Mouse (Mus musculus): ENCODE data around the gene Zfp947. TPM values are rescaled to one million over a fixed set of nuclear protein-coding genes. Genes with fewer than 3 reads are reported as not detected.
"Not testable (repeated sequence)": the region's sequence is repeated elsewhere in the genome, so short reads cannot be mapped to it uniquely, and the experiment has no call there.

Gene Zfp947
- 2.0 and 2.4 TPM in 2 replicates for polyA plus RNA-seq (2016; fragmentation: Nextera tagmentation; extraction: Ambion mirVana)

DNA sequence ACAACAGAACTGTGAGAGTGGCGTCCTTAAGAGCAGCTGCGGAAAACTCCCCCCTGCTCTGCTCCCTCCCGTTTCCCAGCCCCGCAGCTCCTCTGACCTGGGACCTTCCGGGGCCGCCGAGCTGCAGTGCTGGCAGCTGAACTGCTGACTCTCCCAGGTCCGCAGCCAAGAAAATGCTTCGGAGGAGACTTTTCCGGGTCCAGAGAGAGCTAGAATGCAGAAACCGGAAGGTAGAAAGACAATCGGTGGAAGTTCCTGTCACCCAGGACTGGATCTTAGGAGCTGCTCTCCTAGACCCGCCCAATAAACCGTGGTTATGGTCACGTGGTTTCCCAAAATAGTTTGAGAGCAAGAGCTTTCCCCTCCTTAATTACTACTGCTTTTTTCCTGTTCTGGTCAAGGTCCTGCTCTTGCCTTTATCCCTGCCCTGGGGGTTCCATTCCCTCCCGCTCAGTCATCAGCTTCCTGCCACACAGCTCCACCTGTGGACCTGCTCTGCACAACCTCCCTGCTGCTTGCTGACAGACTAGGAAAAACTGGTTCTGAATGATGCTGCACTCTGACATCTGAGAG, at the start of gene Zfp947:
TSS of gene Zfp947 (minus strand) at position 469 of the 573 bp plus-strand sequence.
- H3K9me3 ChIP-seq; H3K36me3 ChIP-seq (replicated peaks); H3K27me3 ChIP-seq (replicated peaks; ENCODE audit: low read depth, poor library complexity, severe bottlenecking); H3K4me1 ChIP-seq: not testable (repeated sequence)
- peak within 1 kb of the TSS; percentile 66 for H3K4me3 ChIP-seq
- peak within 1 kb of the TSS; percentile 79 for H3K27ac ChIP-seq (replicated peaks)
- DNase-seq (ENCODE audit: low spot score): peak; percentile 53
- WGBS: under 1% methylated on average over 16 of the region's 16 CpGs

DNA sequence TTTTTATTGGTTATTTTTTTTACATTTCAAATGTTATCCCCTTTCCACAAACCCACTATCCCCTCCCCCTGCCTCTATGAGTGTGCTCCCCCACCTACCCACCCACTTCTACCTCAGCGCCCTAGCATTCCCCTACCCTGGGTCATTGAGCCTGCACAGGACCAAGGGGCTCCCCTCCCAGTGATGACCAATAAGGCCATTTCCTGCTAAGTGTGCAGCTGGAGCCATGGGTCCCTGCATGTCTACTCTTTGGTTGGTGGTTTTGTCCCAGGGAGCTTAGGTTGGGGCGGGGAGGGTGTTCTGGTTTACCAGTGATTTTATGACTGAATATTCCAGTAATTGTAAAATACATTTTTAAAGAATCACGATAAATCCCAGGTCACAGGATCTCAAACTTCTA, 686 bp downstream of the Zfp947 start:
- Histone ChIP-seq H3K27ac (replicated peaks) (peak overlapping the region; percentile 79; the same call in 1 of the 2 replicates), H3K4me3 (peak overlapping the region; percentile 66)
- not testable (repeated sequence) for DNase-seq (ENCODE audit: low spot score); H3K27me3 ChIP-seq (replicated peaks; ENCODE audit: low read depth, poor library complexity, severe bottlenecking); H3K36me3 ChIP-seq (replicated peaks); H3K9me3 ChIP-seq; H3K4me1 ChIP-seq
- WGBS: 7% methylated on average over 3 of the region's 3 CpGs

- not testable (repeated sequence) for H3K4me1 ChIP-seq; DNase-seq (ENCODE audit: low spot score); H3K27ac ChIP-seq (replicated peaks); H3K36me3 ChIP-seq (replicated peaks); H3K27me3 ChIP-seq (replicated peaks; ENCODE audit: low read depth, poor library complexity, severe bottlenecking); H3K9me3 ChIP-seq; H3K4me3 ChIP-seq
- 62% methylated on average over 4 of the region's 4 CpGs for WGBS
Measured at GRCm38 (mm10) chr17:22153951-22154350, 12.0 kb downstream of the Zfp947 start.

DNA sequence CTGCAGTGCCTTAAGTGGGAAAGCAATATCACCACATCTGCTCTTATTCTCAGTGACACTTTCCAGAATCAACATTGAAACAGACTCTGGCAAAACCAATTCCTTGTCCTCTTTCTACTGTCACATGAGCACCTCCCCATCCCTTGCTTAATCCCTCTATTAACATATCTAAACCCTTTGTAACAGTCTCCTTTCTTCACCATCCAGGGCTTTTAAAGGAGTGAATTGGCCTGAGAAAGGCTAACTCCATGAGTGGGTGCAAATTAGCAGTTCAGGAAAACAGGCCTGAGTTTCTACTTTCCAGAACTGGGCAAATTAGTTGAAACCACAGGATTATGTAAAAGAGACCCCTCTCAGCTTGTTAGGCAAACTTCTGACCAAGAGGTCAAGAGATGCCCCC, 47.2 kb downstream of the Zfp947 start:
- Histone ChIP-seq H3K4me3 (no peak overlapping the region), H3K36me3 (replicated peaks) (no peaks in the 10 kb centered on the region), H3K27me3 (replicated peaks; ENCODE audit: low read depth, poor library complexity, severe bottlenecking) (no peaks in the 10 kb centered on the region), H3K27ac (replicated peaks) (no peak overlapping the region), H3K9me3 (peaks cover 10% of the 10 kb centered on the region; the same call in 1 of the 2 replicates), H3K4me1 (no peaks in the 10 kb centered on the region)
- no peak for DNase-seq (ENCODE audit: low spot score)

Other genes starting within 250 kb of the Zfp947 start
- gene Zfp942, start 203.7 kb downstream of the Zfp947 start, polyA plus RNA-seq (2016; fragmentation: Nextera tagmentation; extraction: Ambion mirVana): 21.8 and 23.8 TPM in 2 replicates
- 14.1 and 15.6 TPM in 2 replicates for gene Zfp943, start 203.6 kb downstream of the Zfp947 start, polyA plus RNA-seq (2016; fragmentation: Nextera tagmentation; extraction: Ambion mirVana)
- 1.9 TPM in 2 replicates for gene Zfp994, start 59.4 kb upstream of the Zfp947 start, polyA plus RNA-seq (2016; fragmentation: Nextera tagmentation; extraction: Ambion mirVana)
- 7.1 and 8.8 TPM in 2 replicates for gene CT030661.1, start 148.6 kb upstream of the Zfp947 start, polyA plus RNA-seq (2016; fragmentation: Nextera tagmentation; extraction: Ambion mirVana)
- gene Zfp944, start 195.2 kb upstream of the Zfp947 start, polyA plus RNA-seq (2016; fragmentation: Nextera tagmentation; extraction: Ambion mirVana): 15.8 and 16.5 TPM in 2 replicates
- gene Zfp758, start 195.3 kb upstream of the Zfp947 start, polyA plus RNA-seq (2016; fragmentation: Nextera tagmentation; extraction: Ambion mirVana): 7.2 and 8.5 TPM in 2 replicates

Measured in embryonic facial prominence, embryonic 10.5 days (tissue).